Mouse (Mus musculus): Measurements from ENCODE around the gene Ftcd.

DNA sequence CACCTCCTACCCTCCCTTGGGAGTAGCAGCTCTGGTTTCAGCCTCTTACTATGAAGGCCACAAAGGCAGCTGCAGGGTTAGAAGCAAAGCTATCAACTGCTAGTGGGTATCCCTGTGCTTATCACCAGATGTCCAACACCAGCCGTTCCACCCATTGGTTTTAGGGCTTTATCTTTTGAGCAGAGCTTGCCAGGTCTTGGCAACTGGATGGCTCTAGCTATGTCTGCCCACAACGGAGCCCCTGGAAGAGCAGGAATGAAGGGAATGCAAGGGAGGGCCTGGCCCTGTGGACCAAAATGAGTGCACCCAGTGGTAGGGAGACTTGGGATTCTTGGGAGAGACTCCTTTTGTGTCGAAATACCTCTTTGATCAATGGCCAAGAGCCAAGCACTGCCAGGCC, 27.2 kb downstream of the Ftcd start:
- TF ChIP-seq GATA1 (IDR thresholded peaks at IDR 0.05; ENCODE audit: low read length) (no peak), TAL1 (IDR thresholded peaks at IDR 0.05; ENCODE audit: low read length) (no peak)

Measured in erythroblast, embryonic 14.5 days (primary cell).